Mouse (Mus musculus) ES-Bruce4 (cell line): ENCODE data around the gene Kdm2b. TPM values are rescaled to one million over a fixed set of nuclear protein-coding genes. Genes with fewer than 3 reads are reported as not detected.

Experiments used
- H3K27ac ChIP-seq: 2 replicates; pipeline ENCODE4 v1.5.1; 2012; ENCODE audit warnings: low read length, inconsistent platforms; ENCODE audit not compliant: insufficient read depth
- H3K27me3 ChIP-seq: 2 replicates; pipeline ENCODE4 v1.6.1; 2012; ENCODE audit warnings: mild to moderate bottlenecking, low read length, inconsistent platforms; ENCODE audit not compliant: control insufficient read depth, poor library complexity, insufficient read depth, severe bottlenecking
- H3K36me3 ChIP-seq: 2 replicates; pipeline ENCODE4 v1.6.1; 2012; ENCODE audit warnings: inconsistent platforms, mild to moderate bottlenecking, low read length, moderate library complexity; ENCODE audit not compliant: control insufficient read depth, poor library complexity, insufficient read depth, severe bottlenecking
- H3K4me1 ChIP-seq: one replicate; pipeline ENCODE4 v1.8.1; 2011; ENCODE audit warnings: low read length; ENCODE audit not compliant: control insufficient read depth, insufficient read depth
- H3K4me3 ChIP-seq: 2 replicates; pipeline ENCODE4 v1.5.1; 2011; ENCODE audit warnings: low read depth, mild to moderate bottlenecking, low read length
- H3K9ac ChIP-seq: 2 replicates; pipeline ENCODE4 v1.6.1; 2012; ENCODE audit warnings: low read depth, mild to moderate bottlenecking, inconsistent platforms; ENCODE audit not compliant: poor library complexity, severe bottlenecking
- H3K9me3 ChIP-seq: replicated peaks from 2 replicates; pipeline ENCODE4 v1.6.1; 2012; ENCODE audit warnings: mild to moderate bottlenecking, low read length, inconsistent platforms; ENCODE audit not compliant: control insufficient read depth, poor library complexity, insufficient read depth, severe bottlenecking
- CTCF ChIP-seq: IDR thresholded peaks from one replicate; pipeline ENCODE4 v1.8.1; 2011; ENCODE audit warnings: low read depth, low read length
- EP300 ChIP-seq: IDR thresholded peaks from 2 replicates; pipeline ENCODE4 v1.6.1; 2011; ENCODE audit warnings: low read depth, low read length; ENCODE audit not compliant: insufficient read depth
- POLR2A ChIP-seq: IDR thresholded peaks from one replicate; pipeline ENCODE4 v1.8.1; 2011; ENCODE audit warnings: low read length; ENCODE audit not compliant: insufficient read depth
- polyA plus RNA-seq: library from polyadenylated mRNA; stranded (reverse); fragments of >200 nt; gene quantifications from 2 replicates; pipeline ENCODE4 v1.2.4, GENCODE M21; 2011; ENCODE audit warnings: low read depth; ENCODE audit not compliant: missing spikeins, insufficient read depth, insufficient read length

The Kdm2b gene
- polyA plus RNA-seq, 1 experiment = 56.8 TPM

DNA sequence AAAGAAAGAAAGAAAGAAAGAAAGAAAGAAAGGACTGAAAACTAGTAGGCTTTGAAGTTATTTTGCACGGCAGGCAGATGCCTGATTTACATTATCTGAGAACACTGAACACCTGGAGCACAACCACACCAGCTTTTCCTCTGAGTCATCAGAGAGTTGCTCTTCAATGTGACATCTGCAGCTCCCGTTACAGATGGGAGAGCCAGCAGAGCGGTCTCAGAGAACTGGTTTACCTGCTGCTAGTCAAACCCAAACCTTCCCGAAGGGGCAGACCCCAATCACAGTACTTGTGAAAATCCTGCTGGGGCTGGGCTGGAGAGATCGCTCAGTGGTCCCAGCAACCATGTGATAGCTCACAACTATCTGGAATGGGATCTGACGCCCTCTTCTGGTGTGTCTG, 165.2 kb downstream of the Kdm2b start:
- no peak for TF ChIP-seq CTCF
- no peak for TF ChIP-seq POLR2A
- no peak for TF ChIP-seq EP300
- H3K9me3 ChIP-seq = no peaks in the 10 kb centered on the region
- H3K4me1 ChIP-seq = peaks cover 2% of the 10 kb centered on the region

DNA sequence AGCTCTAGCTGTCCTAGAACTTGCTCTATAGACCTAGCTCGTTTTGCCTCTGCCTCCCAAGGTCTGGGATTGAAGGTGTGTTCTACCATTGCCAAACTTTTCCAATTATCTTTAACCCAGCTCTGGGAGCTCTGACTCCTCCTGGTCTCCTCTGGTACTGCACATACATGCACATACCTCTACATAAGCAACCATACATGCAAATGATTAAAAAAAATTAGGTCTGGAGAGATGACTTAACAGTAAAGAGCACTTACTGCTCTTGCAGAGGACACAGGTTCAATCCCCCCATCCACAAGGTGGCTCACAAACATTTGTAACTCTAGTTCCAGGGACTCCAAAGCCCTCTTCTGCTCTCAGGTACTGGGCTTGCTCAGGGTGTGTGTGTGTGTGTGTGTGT, 165.6 kb downstream of the Kdm2b start:
- H3K27me3 ChIP-seq = no peaks in the 10 kb centered on the region
- peaks cover 4% of the 10 kb centered on the region for H3K36me3 ChIP-seq
- H3K9me3 ChIP-seq = no peaks in the 10 kb centered on the region
- TF ChIP-seq POLR2A (no peak), EP300 (no peak), CTCF (no peak)
- no peak overlapping the region for H3K4me3 ChIP-seq
- H3K27ac ChIP-seq = no peak overlapping the region
- peaks cover 2% of the 10 kb centered on the region for H3K4me1 ChIP-seq
- no peak overlapping the region for H3K9ac ChIP-seq

More for the DNA sequence above, 165.2 kb downstream of the Kdm2b start:
- Histone ChIP-seq H3K9ac (no peak overlapping the region), H3K27me3 (no peaks in the 10 kb centered on the region), H3K4me3 (peak overlapping the region; percentile 18; the same call in 1 of the 2 replicates), H3K36me3 (peaks cover 1% of the 10 kb centered on the region; the same call in 1 of the 2 replicates), H3K27ac (no peak overlapping the region)

DNA sequence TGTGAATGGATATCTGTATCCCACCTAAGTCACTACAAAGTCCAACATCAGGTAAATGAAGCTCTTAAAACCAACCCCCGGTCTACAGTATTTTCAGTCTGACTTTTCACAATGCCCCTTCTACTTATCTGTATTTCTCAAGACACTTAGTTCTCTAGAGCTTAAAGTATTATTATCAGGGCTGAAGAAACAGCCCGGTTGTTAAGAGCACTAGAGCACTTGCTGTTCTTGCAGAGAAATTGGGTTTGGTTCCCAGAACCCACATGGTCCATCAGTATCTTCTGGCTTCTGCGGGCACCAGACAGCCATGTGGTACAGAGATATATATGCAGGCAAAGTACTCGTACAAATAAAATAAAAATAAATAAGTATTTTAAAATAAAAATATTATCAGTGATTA, 167.2 kb downstream of the Kdm2b start:
- Histone ChIP-seq H3K9me3 (no peaks in the 10 kb centered on the region), H3K4me1 (peaks cover 2% of the 10 kb centered on the region), H3K4me3 (no peak overlapping the region), H3K27me3 (no peaks in the 10 kb centered on the region), H3K27ac (no peak overlapping the region), H3K9ac (no peak overlapping the region), H3K36me3 (peaks cover 19% of the 10 kb centered on the region)
- no peak for TF ChIP-seq POLR2A
- no peak for TF ChIP-seq CTCF
- no peak for TF ChIP-seq EP300

DNA sequence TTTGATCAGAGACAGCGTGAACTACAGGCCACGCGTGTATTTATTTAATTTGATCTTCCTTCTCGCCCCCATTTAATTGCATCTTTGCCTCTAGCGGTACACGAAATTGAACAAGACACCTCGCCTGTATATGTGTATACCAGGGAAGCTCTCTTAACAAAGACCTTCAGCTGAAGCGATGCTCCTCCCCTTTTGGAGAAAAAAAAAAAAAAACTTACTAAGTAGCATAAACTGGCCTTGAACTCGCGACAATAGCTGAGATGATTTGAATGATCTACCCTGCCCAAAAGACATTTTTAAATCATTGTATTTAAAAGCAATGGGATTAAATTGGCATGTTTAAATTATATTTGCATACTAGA, 168.1 kb downstream of the Kdm2b start:
- Histone ChIP-seq H3K27ac (peak overlapping the region; percentile 45; the same call in 1 of the 2 replicates), H3K9ac (peak overlapping the region; percentile 58; the same call in 1 of the 2 replicates), H3K9me3 (no peaks in the 10 kb centered on the region), H3K4me3 (peak overlapping the region; percentile 67), H3K4me1 (peaks cover 2% of the 10 kb centered on the region), H3K27me3 (no peaks in the 10 kb centered on the region), H3K36me3 (peaks cover 24% of the 10 kb centered on the region)
- TF ChIP-seq CTCF = no peak
- no peak for TF ChIP-seq EP300

DNA sequence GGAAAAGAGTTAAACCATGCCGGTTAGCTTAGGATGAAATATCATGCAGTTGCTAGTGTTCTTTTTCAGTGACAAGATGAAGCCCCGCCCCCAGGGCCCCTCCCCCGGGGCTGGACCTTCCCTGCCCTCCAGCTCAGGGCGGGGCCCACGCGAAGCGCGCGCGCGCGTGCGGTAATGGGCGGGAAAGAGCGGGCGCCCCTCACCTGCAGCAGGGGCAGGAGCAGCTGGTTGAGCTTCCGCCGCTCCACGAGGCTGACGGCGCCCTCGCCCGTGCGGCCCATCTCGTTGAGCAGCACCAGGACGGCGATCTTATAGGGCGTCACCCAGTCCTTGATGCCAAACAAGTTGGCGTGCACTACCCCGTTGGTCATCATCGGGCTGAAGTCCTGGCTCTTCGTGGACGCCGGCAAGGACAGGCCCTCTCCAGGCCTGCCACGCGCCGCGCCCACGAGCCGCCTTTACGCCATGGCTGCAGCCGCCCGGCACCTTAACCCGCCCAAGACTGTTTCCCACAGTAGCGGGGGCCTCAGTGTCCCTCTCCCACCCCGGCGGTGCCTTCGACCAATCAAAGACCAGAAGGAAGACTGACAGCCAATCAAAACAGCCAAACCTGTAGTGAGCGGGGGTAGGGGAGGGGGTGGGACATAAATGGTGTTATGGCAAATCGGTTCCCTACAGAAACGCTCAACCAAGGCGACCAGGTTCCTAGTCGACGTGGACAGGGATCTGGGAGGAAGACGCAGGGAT, 168.7 kb downstream of the Kdm2b start, which contains the start of gene Anapc5:
TSS of gene Anapc5 (minus strand) at position 563 of the 747 bp plus-strand sequence.
- TF ChIP-seq CTCF (no peak), EP300 (peak; percentile 37; the same call in 1 of the 2 replicates)

More for the DNA sequence above, 168.7 kb downstream of the Kdm2b start, which contains the start of gene Anapc5:
- H3K9me3 ChIP-seq = no peaks in the 10 kb centered on the region
- peak within 1 kb of the TSS; percentile 58 for H3K9ac ChIP-seq
- H3K27me3 ChIP-seq = no peaks in the 10 kb centered on the region
- H3K36me3 ChIP-seq = peaks cover 27% of the 10 kb centered on the region
- H3K27ac ChIP-seq = peak within 1 kb of the TSS; percentile 45; the same call in 1 of the 2 replicates
- H3K4me1 ChIP-seq = peaks cover 2% of the 10 kb centered on the region
- peak within 1 kb of the TSS; percentile 80 for H3K4me3 ChIP-seq

Other genes with a start within 250 kb of the Kdm2b start
- gene Camkk2, start 210.4 kb downstream of the Kdm2b start, polyA plus RNA-seq = 24.4 and 26.2 TPM in 2 replicates
- 344 and 397 TPM in 2 replicates for gene Anapc5, start 168.5 kb downstream of the Kdm2b start, polyA plus RNA-seq
- 28.5 and 34.5 TPM in 2 replicates for gene Rnf34, start 139.8 kb downstream of the Kdm2b start, polyA plus RNA-seq
- gene Orai1, start 25.3 kb upstream of the Kdm2b start, polyA plus RNA-seq = 12.7 and 13.3 TPM in 2 replicates
- gene Morn3, start 57.2 kb upstream of the Kdm2b start, polyA plus RNA-seq = not detected in 2 replicates
- gene Tmem120b, start 78.6 kb upstream of the Kdm2b start, polyA plus RNA-seq = 8.9 and 9.1 TPM in 2 replicates
- gene Rhof, start 142.9 kb upstream of the Kdm2b start, polyA plus RNA-seq = 1.6 and 2.0 TPM in 2 replicates
- gene Setd1b, start 152.4 kb upstream of the Kdm2b start, polyA plus RNA-seq = 8.6 and 11.3 TPM in 2 replicates
- 24.8 TPM in 2 replicates for gene Psmd9, start 179.6 kb upstream of the Kdm2b start, polyA plus RNA-seq
- not detected in 2 replicates for gene Hpd, start 192.9 kb upstream of the Kdm2b start, polyA plus RNA-seq